Mouse (Mus musculus) effector memory CD4-positive, alpha-beta T cell, adult 5 months (primary cell): ENCODE data around the gene Gm11146. TPM values are rescaled to one million over a fixed set of nuclear protein-coding genes. Genes with fewer than 3 reads are reported as not detected.

Source experiments
- polyA plus RNA-seq: library from polyadenylated mRNA; unstranded; fragments of 100-300 nt; shearing (Covaris generic); gene quantifications from one replicate; pipeline ENCODE4 v1.2.1, GENCODE M21; 2017

Gm11146 gene
- not detected for polyA plus RNA-seq

DNA sequence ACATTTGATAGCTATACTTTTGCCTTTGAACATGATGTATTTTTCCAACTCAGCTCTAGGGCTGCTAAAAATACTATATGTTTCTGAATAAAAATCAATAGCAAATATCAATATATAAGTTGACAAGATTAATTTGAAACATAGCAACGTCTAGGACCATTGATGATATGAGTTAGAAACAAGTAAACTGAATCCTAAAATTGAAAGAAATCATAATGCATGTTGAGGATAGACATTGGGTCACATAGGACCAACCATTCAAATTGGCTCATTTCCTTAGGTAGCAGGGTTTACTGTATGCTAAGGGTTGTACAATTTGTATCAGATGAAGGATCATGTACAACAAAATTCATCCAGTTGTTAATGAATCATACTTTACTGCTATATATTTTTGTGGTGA, at the start of gene Gm11146:
Gene Gm11146 (minus strand): TSS at position 101 of the 400 bp plus-strand sequence.

